Mouse (Mus musculus): ENCODE data around the gene Rnf150.

Rnf150 gene

DNA sequence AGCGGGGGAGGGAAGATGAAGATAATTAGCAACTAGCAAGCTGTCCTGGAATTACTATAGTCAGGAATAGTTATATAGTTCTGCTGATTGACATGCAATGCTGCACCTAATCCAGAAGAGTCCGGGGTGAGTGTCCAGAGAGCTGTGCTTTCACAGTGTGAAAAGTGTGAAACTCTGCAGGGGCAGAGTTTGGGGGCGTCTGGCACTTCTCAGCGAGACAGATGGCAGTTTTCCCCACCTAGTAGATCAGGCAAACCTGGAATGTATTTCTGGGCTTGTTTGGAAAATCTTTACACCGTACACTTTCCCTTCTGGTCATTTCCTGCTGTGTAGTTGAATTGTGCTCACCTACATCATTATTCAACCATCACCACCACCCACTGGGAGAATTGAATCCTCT, 148.6 kb downstream of the Rnf150 start:
- no peak for DNase-seq (ENCODE audit: low spot score)

DNA sequence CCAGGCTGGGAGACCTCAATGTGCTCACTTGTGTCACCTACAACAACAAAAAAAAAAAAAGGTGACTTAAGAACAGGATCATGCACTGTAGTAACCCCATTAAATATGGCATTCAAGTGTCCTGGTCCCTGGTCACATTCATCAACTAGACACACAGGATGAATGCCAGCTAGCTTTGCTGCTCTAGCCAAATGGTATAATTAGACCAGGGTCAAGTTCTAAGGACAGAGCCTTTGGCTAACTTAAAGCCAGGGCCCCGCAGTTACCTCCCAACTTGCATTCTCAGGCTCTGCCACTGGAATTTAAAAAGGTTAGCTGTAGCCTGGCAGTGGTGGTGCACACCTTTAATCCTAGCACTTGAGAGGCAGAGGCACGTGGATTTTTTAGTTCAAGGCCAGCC, 165.1 kb downstream of the Rnf150 start:
- no peak for DNase-seq (ENCODE audit: low spot score)

- no peak for DNase-seq (ENCODE audit: low spot score)
Measured at GRCm38 (mm10) chr8:83032800-83033199, 169.6 kb downstream of the Rnf150 start.

DNA sequence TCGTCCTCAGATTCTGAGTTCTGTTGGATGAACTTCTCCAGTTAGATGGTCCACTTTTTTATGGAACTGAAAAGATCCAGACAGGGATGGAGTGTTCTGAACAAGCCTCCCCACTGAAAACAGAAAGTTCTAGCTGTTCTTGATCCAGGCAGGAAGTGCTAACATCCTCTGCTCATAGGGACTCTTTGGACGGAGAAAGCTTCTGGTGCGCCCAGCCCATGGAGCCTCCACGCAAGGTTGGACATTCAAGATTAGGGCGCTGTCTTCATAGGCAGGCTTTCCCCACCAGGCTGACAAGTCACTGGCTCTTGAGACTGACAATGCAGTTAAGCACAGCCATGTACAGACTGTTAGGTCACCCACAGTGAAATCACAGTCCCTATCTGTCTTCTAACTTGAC, 172.0 kb downstream of the Rnf150 start:
- DNase-seq (ENCODE audit: low spot score), result no peak

GRCm38 (mm10) chr8:83036521-83037166, 173.5 kb downstream of the Rnf150 start:
- DNase-seq (ENCODE audit: low spot score), result no peak

DNA sequence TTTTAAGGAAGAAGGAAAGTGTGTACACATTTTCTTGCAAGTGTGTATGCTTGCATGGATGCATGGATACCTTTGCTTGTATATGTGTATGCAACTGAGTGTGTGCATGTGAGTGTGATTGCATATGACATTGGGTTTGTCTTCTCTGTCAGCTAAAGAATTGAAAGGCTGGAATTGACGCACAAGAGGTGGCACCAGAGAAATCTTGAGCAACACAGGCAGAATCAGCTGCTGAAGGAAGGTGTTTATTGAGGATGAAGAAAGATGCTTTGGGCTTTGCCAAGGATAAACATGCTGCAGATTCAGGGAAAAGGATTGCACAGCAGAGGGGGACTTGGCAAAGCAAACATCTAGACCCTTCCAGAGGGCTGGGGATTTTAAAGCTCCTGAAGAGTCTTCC, 174.2 kb downstream of the Rnf150 start:
- DNase-seq (ENCODE audit: low spot score), result no peak

DNA sequence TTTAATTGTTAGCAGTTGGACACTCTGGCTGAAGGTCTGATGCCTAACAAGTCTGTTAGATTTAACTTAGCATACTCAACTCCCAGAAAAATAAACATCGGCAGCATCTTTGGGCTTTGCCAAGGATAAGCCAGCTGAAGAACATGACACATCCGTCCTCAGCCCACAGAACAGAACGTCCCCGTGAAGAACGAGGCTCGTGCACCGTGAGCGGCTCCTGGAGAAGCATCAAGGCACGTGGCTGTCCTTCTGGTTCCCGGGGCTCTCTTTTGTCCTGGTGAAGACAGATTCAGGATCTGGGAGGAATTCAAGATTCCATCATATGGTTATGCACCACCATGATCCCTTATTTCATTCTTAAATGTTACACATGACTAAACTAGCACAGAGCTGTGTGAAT, 175.4 kb downstream of the Rnf150 start:
- no peak for DNase-seq (ENCODE audit: low spot score)

DNA sequence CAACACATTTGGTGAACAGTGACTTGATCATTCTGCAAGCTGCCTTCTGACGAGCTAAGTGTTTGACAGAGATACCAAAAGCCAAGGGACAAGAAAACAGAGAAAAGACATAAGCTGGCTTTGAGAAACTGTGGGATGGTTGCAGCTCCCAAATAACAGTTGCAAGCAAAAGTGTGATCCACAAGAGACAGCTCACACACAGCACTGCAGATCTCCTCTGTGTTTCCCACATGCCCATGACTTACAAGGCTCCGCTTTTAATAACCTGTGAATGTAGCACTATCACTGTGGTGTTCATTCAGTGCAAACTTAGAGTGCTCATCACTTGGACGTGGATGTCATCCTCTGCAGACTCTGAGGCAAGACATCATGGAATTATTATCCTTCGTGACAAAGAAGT, 178.3 kb downstream of the Rnf150 start:
- DNase-seq (ENCODE audit: low spot score), result no peak

- no peak for DNase-seq (ENCODE audit: low spot score)
Measured at GRCm38 (mm10) chr8:83046912-83047311, 183.8 kb downstream of the Rnf150 start.

DNA sequence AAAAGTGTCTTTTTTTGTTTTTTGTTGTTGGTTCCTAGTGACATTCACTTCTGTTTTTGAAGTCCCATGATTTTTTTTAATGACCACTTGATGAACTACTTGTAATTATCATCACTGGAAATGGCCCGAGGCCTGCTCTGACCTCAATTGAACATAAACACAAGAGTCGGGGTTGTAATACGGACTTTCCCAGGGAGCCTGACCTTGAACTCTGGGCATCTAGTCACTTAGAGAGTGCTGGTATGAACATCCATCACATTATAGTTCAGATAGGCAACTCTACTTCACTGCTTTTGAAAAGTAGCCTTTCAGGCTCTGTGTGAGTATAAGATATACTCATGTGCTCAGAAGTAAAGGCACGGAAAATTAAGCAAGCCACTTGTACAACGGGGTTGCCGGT, 185.4 kb downstream of the Rnf150 start:
- DNase-seq (ENCODE audit: low spot score), result no peak

GRCm38 (mm10) chr8:83049171-83049601, 186.0 kb downstream of the Rnf150 start:
- DNase-seq (ENCODE audit: low spot score), result no peak

- no peak for DNase-seq (ENCODE audit: low spot score)
Measured at GRCm38 (mm10) chr8:83049616-83050015, 186.5 kb downstream of the Rnf150 start.

GRCm38 (mm10) chr8:83052896-83053295, 189.7 kb downstream of the Rnf150 start:
- no peak for DNase-seq (ENCODE audit: low spot score)

DNA sequence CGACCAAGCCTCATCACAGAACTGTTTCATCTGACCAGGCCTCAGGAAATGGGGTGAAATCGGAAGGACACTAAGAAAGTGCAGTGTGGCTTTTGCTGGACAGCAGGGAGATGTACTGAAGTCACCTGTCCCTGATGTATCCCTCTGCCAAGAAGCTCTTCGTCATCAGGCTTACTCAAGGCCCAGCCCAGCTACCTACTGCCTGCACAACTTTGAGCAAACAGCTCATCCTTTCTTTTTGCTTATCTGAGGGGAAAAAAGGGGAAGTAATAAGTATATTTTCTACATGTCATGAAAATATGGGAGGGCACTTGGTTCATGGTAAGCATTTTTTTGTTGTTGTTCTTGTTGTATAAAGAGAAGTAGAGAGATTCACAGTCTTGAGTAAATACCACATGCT, 191.6 kb downstream of the Rnf150 start:
- no peak for DNase-seq (ENCODE audit: low spot score)

GRCm38 (mm10) chr8:83058951-83059350, 195.8 kb downstream of the Rnf150 start:
- DNase-seq (ENCODE audit: low spot score), result no peak

GRCm38 (mm10) chr8:83060076-83060475, 196.9 kb downstream of the Rnf150 start:
- no peak for DNase-seq (ENCODE audit: low spot score)

DNA sequence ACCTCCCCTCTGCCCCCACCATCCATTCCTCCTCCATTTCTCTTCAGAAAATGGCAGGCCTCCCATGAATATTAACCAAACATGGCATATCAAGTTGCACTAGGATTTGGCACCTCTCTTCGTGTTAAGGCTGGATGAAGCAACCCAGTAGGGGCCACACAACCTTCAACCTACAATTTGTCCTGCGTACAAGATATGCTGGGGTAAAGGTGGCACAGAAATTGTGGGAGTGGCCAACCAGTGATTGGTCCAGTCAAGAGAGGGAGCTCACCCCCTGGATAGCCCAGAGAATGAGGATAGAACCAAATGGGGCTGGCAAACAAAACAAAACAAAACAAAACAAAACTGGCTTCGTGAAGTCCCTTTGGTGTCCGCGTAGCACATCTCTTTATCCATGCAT, 198.1 kb downstream of the Rnf150 start:
- DNase-seq (ENCODE audit: low spot score), result no peak

GRCm38 (mm10) chr8:83061873-83062272, 198.7 kb downstream of the Rnf150 start:
- no peak for DNase-seq (ENCODE audit: low spot score)

DNA sequence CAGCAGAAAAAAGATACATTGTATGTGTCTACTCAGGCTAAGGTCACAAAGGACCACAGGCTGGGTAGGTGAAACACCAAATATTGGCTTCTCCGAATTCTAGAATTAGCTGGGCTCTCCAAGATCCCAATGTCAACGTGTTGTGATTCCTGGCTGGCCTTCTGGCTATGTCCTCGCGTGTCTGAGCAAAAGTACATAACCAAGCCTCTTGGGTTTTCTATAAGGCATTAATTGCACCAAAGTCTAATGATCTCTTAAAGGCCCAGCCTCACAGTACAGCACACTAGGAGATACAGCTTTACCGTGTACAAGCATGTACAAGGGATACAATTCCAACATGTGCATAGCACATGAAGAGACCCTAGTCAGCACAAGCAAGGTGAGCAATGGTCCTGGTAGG, 199.1 kb downstream of the Rnf150 start:
- no peak for DNase-seq (ENCODE audit: low spot score)

GRCm38 (mm10) chr8:83064096-83064495, 200.9 kb downstream of the Rnf150 start:
- no peak for DNase-seq (ENCODE audit: low spot score)

DNA sequence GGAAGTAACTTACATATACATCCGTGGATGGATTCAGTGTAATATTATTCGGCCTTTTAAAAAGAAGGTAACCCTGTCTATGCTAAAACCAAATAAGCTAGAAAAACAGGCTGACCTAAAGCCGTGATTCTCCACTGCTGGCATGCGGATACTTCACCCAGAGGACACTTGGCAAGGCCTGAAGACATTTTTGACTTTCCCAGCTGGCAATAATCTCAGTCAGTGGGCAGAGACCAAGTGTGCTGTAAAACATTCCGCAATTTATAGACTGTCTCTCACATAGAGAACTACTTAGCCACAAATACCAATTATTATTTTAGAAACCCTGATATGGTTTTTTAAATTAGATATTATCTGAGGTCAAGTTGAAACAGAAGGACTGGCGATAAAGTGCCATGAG, 202.9 kb downstream of the Rnf150 start:
- no peak for DNase-seq (ENCODE audit: low spot score)

- DNase-seq (ENCODE audit: low spot score), result no peak
Measured at GRCm38 (mm10) chr8:83066846-83067245, 203.7 kb downstream of the Rnf150 start.

GRCm38 (mm10) chr8:83067906-83068305, 204.8 kb downstream of the Rnf150 start:
- no peak for DNase-seq (ENCODE audit: low spot score)

- DNase-seq (ENCODE audit: low spot score), result no peak
Measured at GRCm38 (mm10) chr8:83074248-83074647, 211.1 kb downstream of the Rnf150 start.

GRCm38 (mm10) chr8:83076621-83077020, 213.5 kb downstream of the Rnf150 start:
- no peak for DNase-seq (ENCODE audit: low spot score)

All from ovary, adult 18-20 months (tissue).